Mouse (Mus musculus): ENCODE results near the gene D1Ertd622e. TPM values are rescaled to one million over a fixed set of nuclear protein-coding genes. Genes with fewer than 3 reads are reported as not detected.
A peak's percentile ranks its signal among the peaks of the same experiment; 100 is the strongest.

D1Ertd622e gene
- polyA plus RNA-seq (2012; rRNA removed): 24.9 and 49.4 TPM in 2 replicates

DNA sequence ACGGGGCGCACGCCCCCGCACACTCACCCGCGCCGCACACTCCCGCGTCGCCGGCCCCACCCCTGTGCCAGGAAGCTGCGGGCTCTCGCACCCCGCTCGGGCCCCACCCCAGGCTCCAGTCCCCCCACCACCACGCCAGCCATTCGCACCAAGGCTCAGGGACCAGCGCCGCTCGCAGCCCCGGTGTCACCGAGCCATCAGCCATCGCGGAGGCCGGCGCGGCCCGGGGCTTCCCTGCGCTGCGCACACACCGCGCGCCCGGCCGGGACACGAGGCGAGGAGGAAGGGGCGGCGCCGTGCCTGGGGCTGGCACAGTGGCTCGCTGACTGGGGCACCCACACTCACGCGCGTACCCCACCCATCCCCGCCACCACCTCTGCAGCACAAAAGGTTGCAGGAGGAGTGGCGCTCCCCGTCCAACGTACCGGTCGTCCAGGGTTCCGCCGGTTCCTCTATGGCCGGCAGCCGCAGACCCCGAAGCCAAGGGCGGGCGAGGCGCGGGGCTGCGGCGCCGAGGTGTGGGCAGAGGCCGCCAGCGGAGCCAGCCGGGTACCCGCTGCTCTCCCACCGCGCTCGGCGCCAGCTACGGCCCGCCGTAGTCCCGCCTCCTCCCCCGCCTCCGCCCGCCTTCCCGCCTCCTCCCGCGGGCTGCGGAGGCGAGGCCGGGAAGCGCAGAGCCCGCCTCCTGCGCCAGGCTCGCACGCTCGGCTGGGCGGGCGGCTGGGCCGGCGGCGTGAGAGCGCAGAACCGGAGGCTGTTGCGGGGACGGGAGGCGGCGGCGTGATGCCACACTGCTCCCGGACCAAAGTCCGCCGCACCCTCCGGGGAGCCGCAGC lies at the start of gene D1Ertd622e:
Gene D1Ertd622e, minus strand, starts transcription at position 669 of the 836 bp plus-strand sequence.
- peak; percentile 21; the same call in 1 of the 2 replicates for TF ChIP-seq POLR2A (IDR thresholded peaks at IDR 0.05; ENCODE audit: low read depth, low read length)
- no peak for TF ChIP-seq CTCF (IDR thresholded peaks at IDR 0.05; ENCODE audit: extremely low read depth, insufficient read length, insufficient replicate concordance, low read depth, low read length)
- peaks cover 11% of the 10 kb centered on the region; the same call in 1 of the 2 replicates for H3K4me1 ChIP-seq (ENCODE audit: control insufficient read depth, insufficient read depth, insufficient read length, low read length)
- H3K36me3 ChIP-seq (ENCODE audit: control insufficient read depth, insufficient read depth, low read length): no peaks in the 10 kb centered on the region
- H3K4me3 ChIP-seq (ENCODE audit: low read depth, low read length): peak within 1 kb of the TSS; percentile 99
- no peaks in the 10 kb centered on the region; the same call in 1 of the 2 replicates for H3K27me3 ChIP-seq (ENCODE audit: control insufficient read depth, insufficient read depth, low read length)
- WGBS: 1% methylated on average over 103 of the region's 106 CpGs
- H3K27ac ChIP-seq (ENCODE audit: insufficient read depth, low read depth, low read length): peak within 1 kb of the TSS; percentile 97

DNA sequence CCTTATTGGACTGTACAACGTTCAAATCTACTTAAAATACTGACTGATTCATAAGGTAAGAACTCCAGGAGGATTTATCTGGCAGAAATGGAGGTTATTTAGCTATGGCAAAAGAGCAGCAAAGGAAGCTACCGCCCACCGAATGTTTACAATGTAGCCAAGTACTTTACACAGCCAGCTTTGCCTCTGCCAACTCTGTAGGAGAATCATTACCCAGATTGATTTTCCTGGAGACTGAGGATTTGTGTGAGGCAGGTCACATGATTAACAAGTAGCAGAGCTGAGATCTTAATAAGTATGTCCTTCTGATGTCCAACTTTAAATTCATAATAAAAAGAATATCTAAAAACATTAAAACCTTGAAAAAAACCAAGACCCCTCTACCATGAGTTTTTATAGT lies 48.6 kb upstream of the D1Ertd622e start:
- Histone ChIP-seq H3K27ac (ENCODE audit: insufficient read depth, low read depth, low read length) (no peak overlapping the region), H3K4me1 (ENCODE audit: control insufficient read depth, insufficient read depth, insufficient read length, low read length) (0 out of 2 replicates have a peak, but pooled peaks cover 1% of the 10 kb centered on the region), H3K4me3 (ENCODE audit: low read depth, low read length) (no peak overlapping the region), H3K36me3 (ENCODE audit: control insufficient read depth, insufficient read depth, low read length) (peaks cover 46% of the 10 kb centered on the region), H3K27me3 (ENCODE audit: control insufficient read depth, insufficient read depth, low read length) (no peaks in the 10 kb centered on the region)
- TF ChIP-seq CTCF (IDR thresholded peaks at IDR 0.05; ENCODE audit: extremely low read depth, insufficient read length, insufficient replicate concordance, low read depth, low read length): no peak
- TF ChIP-seq POLR2A (IDR thresholded peaks at IDR 0.05; ENCODE audit: low read depth, low read length): no peak
- WGBS: 65% methylated on average over 3 of the region's 3 CpGs

DNA sequence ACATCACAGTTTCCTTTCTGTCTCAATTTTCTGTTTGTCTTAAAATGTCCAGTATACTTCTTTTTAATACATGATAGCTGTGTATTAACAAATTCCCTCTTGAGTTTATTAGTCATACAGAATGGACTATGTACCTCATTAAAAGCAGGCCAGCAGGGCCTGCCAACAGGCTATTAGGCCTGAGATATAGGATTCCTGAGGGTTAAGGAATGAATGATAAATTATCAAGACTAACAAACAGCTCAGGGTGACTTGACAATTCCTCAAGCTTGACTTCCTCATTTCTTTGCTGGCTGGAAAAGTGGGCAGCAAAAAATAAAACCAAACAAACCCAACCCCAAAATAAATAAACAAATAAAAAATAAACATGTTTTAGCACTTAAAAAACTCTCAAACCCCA lies 43.5 kb upstream of the D1Ertd622e start:
- Histone ChIP-seq H3K27me3 (ENCODE audit: control insufficient read depth, insufficient read depth, low read length) (no peaks in the 10 kb centered on the region), H3K36me3 (ENCODE audit: control insufficient read depth, insufficient read depth, low read length) (peaks cover 18% of the 10 kb centered on the region), H3K27ac (ENCODE audit: insufficient read depth, low read depth, low read length) (peak overlapping the region; percentile 99), H3K4me3 (ENCODE audit: low read depth, low read length) (no peak overlapping the region), H3K4me1 (ENCODE audit: control insufficient read depth, insufficient read depth, insufficient read length, low read length) (peaks cover 10% of the 10 kb centered on the region; the same call in 1 of the 2 replicates)
- no peak for TF ChIP-seq POLR2A (IDR thresholded peaks at IDR 0.05; ENCODE audit: low read depth, low read length)
- no peak for TF ChIP-seq CTCF (IDR thresholded peaks at IDR 0.05; ENCODE audit: extremely low read depth, insufficient read length, insufficient replicate concordance, low read depth, low read length)

DNA sequence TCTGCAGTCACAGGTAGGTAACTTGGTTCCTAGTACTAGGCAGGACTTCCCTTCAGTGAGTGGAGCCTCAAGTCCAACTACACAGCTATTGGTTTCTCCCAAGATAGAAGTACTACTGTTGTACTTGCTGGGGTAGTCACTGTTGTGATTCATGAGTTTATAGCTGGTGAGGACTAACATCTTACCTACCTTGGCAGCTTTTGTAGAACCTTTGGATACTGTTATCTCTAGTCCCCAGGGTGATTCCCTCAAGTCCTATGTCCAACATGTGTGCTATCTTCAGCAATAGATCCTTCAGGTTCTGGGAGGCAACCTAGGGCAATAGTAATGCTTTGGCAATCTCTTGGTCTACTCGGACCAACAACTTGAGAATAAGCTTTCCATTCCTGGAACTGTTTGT lies 42.8 kb upstream of the D1Ertd622e start:
- no peak overlapping the region for H3K4me3 ChIP-seq (ENCODE audit: low read depth, low read length)
- H3K27me3 ChIP-seq (ENCODE audit: control insufficient read depth, insufficient read depth, low read length): no peaks in the 10 kb centered on the region
- WGBS: 28% methylated on average over 1 of the region's 1 CpGs
- H3K27ac ChIP-seq (ENCODE audit: insufficient read depth, low read depth, low read length): peak overlapping the region; percentile 99
- no peak for TF ChIP-seq CTCF (IDR thresholded peaks at IDR 0.05; ENCODE audit: extremely low read depth, insufficient read length, insufficient replicate concordance, low read depth, low read length)
- TF ChIP-seq POLR2A (IDR thresholded peaks at IDR 0.05; ENCODE audit: low read depth, low read length): no peak
- H3K36me3 ChIP-seq (ENCODE audit: control insufficient read depth, insufficient read depth, low read length): peaks cover 13% of the 10 kb centered on the region
- peaks cover 10% of the 10 kb centered on the region; the same call in 1 of the 2 replicates for H3K4me1 ChIP-seq (ENCODE audit: control insufficient read depth, insufficient read depth, insufficient read length, low read length)

DNA sequence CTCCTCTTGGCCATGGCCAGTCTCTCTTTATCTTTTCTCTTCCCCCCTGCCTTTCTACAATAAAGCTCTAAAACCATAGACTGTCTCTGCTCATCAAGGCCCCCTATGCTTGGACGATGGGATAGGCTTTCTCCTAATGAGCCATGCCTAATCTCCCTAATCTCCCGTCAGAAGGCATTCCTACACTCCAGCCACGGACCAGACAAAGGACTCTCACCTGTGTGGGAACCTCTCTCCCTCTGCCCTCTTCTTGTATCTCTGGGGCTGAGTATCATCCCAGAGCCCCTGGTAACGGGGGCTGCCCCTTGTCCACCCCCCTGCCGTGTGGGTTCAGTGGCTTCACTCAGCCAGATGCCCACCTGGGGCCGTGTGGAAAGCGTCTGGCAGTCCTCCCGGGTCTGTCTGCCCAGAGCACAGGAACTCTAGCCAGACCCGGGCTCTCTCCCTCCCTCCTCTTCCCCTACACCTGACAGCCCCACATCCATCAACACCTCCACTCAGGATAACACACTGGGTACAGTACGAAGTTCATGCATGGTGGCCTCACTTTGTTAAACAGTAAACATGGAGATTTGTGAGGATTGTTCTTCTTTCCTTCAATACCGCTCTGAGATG lies 37.2 kb upstream of the D1Ertd622e start:
- H3K4me1 ChIP-seq (ENCODE audit: control insufficient read depth, insufficient read depth, insufficient read length, low read length): peaks cover 7% of the 10 kb centered on the region; the same call in 1 of the 2 replicates
- TF ChIP-seq CTCF (IDR thresholded peaks at IDR 0.05; ENCODE audit: extremely low read depth, insufficient read length, insufficient replicate concordance, low read depth, low read length) (no peak), POLR2A (IDR thresholded peaks at IDR 0.05; ENCODE audit: low read depth, low read length) (no peak)
- no peak overlapping the region for H3K27ac ChIP-seq (ENCODE audit: insufficient read depth, low read depth, low read length)
- H3K36me3 ChIP-seq (ENCODE audit: control insufficient read depth, insufficient read depth, low read length): no peaks in the 10 kb centered on the region
- no peaks in the 10 kb centered on the region for H3K27me3 ChIP-seq (ENCODE audit: control insufficient read depth, insufficient read depth, low read length)
- no peak overlapping the region for H3K4me3 ChIP-seq (ENCODE audit: low read depth, low read length)
- 13% methylated on average over 11 of the region's 11 CpGs for WGBS

DNA sequence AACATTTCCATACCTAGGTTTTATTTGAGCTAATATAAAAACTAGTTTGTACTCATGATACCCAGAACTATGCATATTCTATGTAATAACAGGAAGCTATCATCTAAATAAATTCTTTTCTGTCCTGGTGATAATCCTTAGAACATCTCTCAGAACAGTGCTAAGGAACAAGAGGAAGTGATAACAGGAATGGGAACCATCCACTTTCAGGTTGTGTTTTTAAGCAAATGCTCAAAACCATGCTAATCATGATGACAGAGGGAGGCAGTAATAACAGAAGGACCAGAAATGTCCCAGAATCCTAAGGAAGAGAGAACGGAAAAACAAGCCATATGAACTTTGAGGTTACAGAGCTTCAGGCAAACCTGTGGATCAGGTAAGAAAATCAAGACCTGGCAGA lies 35.4 kb upstream of the D1Ertd622e start:
- no peaks in the 10 kb centered on the region for H3K36me3 ChIP-seq (ENCODE audit: control insufficient read depth, insufficient read depth, low read length)
- TF ChIP-seq CTCF (IDR thresholded peaks at IDR 0.05; ENCODE audit: extremely low read depth, insufficient read length, insufficient replicate concordance, low read depth, low read length) (no peak), POLR2A (IDR thresholded peaks at IDR 0.05; ENCODE audit: low read depth, low read length) (no peak)
- H3K27ac ChIP-seq (ENCODE audit: insufficient read depth, low read depth, low read length): no peak overlapping the region
- H3K4me1 ChIP-seq (ENCODE audit: control insufficient read depth, insufficient read depth, insufficient read length, low read length): peaks cover 3% of the 10 kb centered on the region; the same call in 1 of the 2 replicates
- H3K27me3 ChIP-seq (ENCODE audit: control insufficient read depth, insufficient read depth, low read length): no peaks in the 10 kb centered on the region
- 91% methylated on average over 1 of the region's 1 CpGs for WGBS
- H3K4me3 ChIP-seq (ENCODE audit: low read depth, low read length): no peak overlapping the region

DNA sequence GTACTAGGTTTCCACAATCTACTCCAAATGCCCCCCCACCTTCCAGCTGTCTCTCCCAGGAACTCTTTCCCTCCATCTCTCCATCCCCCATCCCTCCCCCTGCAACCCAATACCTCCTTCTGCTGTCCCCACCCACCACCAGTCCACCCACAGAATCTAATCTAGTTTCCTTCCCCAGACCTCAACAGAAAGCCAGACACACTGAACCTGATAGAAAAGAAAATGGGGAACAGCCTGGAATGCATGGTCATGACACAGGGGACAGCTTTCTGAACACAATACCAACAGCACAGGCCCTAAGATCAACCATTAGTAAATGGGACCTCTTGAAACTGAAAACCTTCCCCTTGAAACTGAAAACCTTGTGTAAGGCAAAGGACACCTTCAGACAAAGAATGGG lies 32.0 kb upstream of the D1Ertd622e start:
- H3K4me1 ChIP-seq (ENCODE audit: control insufficient read depth, insufficient read depth, insufficient read length, low read length): no peaks in the 10 kb centered on the region
- no peak overlapping the region for H3K27ac ChIP-seq (ENCODE audit: insufficient read depth, low read depth, low read length)
- no peak for TF ChIP-seq CTCF (IDR thresholded peaks at IDR 0.05; ENCODE audit: extremely low read depth, insufficient read length, insufficient replicate concordance, low read depth, low read length)
- TF ChIP-seq POLR2A (IDR thresholded peaks at IDR 0.05; ENCODE audit: low read depth, low read length): no peak
- no peaks in the 10 kb centered on the region for H3K27me3 ChIP-seq (ENCODE audit: control insufficient read depth, insufficient read depth, low read length)
- H3K4me3 ChIP-seq (ENCODE audit: low read depth, low read length): no peak overlapping the region
- H3K36me3 ChIP-seq (ENCODE audit: control insufficient read depth, insufficient read depth, low read length): no peaks in the 10 kb centered on the region
